Mouse (Mus musculus): ENCODE results near the gene Clpp. TPM values are rescaled to one million over a fixed set of nuclear protein-coding genes. Genes with fewer than 3 reads are reported as not detected.

Gene Clpp
- polyA plus RNA-seq, 1 experiment from 2014 or later, result 180 TPM

DNA sequence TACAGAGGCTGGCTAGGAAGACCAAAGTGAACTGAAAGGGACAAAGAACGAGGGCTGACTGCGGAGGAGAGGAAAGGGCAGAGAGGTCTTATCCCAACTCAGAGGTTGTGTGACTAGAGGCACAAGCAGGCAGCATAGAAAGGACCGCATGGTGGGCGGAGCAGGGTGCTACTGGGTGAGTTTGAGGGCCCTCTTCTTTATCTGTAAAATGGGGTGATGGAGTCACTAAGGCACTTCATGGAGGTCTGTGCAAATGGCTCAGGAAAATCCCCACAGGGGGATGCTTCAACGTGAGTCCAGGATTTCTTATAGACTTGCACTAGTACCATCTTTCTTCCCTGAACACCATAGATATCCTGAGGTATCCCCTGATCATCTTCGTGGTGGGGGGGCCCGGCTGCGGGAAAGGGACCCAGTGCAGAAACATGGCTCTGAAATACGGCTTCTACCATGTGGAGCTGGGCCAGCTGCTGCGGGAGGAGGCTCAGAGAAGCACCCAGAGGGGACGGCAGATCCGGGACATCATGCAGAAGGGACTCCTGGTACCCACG, 22.2 kb downstream of the Clpp start:
- H3K9ac ChIP-seq, result peak overlapping the region; percentile 69; the same call in 1 of the 2 replicates
- 74% methylated on average over 13 of the region's 13 CpGs for WGBS
- no peaks in the 10 kb centered on the region for H3K27me3 ChIP-seq (replicated peaks)
- peak overlapping the region; percentile 59 for H3K4me3 ChIP-seq
- H3K9me3 ChIP-seq, result no peaks in the 10 kb centered on the region
- H3K4me2 ChIP-seq, result peak overlapping the region; percentile 64
- peak overlapping the region; percentile 92 for H3K27ac ChIP-seq
- H3K36me3 ChIP-seq (replicated peaks), result peaks cover 7% of the 10 kb centered on the region
- ATAC-seq (replicated peaks), result peak; percentile 1; the same call in 1 of the 2 replicates
- H3K4me1 ChIP-seq, result peaks cover 23% of the 10 kb centered on the region

DNA sequence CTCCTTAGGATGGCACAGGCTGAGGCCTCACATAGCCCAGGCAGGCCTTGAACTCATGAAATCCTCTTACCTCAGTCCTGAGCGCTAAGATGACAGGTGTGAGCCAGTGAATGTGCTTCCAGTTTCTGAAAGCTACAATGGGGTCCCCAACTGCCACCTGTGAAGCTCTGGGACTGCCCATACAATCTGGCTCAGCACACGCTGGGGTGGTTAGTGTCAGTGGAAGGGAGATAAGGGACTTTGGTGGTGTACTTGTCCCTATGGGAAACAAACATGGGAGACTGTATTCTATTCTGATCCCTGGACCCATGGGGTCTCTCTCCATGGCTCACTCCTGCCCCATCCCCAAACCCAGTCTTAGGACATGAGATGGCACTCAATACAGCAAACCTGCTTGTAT, 29.6 kb downstream of the Clpp start:
- Histone ChIP-seq H3K4me1 (no peaks in the 10 kb centered on the region), H3K27ac (no peak overlapping the region), H3K4me3 (no peak overlapping the region), H3K27me3 (replicated peaks) (no peaks in the 10 kb centered on the region), H3K9me3 (no peaks in the 10 kb centered on the region), H3K9ac (no peak overlapping the region), H3K4me2 (no peak overlapping the region), H3K36me3 (replicated peaks) (peaks cover 33% of the 10 kb centered on the region)
- ATAC-seq (replicated peaks), result no peak
- 71% methylated on average over 2 of the region's 2 CpGs for WGBS

DNA sequence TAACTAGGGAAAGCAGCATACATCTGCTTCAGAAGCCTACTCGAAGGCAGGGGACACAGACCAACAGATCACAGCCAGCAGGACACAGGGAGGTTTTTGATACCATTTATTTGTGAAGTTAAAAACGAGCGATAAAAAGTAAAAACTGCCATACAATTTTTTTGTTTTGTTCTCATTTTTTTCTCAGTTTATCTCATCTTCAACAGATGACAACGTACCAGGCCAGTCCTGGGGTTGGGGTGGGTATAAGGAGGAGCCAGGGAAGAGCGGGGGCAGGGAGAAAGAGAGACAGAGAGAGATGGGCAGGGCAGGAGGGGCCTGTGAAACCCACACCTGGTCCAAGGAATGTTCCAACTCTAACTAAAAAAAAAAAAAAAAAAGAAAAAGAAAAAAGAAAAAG, 30.9 kb downstream of the Clpp start:
- Histone ChIP-seq H3K9me3 (no peaks in the 10 kb centered on the region), H3K4me1 (no peaks in the 10 kb centered on the region), H3K4me3 (no peak overlapping the region), H3K27ac (no peak overlapping the region), H3K36me3 (replicated peaks) (peaks cover 45% of the 10 kb centered on the region), H3K9ac (no peak overlapping the region), H3K27me3 (replicated peaks) (no peaks in the 10 kb centered on the region), H3K4me2 (no peak overlapping the region)
- 89% methylated on average over 5 of the region's 5 CpGs for WGBS
- ATAC-seq (replicated peaks), result no peak

DNA sequence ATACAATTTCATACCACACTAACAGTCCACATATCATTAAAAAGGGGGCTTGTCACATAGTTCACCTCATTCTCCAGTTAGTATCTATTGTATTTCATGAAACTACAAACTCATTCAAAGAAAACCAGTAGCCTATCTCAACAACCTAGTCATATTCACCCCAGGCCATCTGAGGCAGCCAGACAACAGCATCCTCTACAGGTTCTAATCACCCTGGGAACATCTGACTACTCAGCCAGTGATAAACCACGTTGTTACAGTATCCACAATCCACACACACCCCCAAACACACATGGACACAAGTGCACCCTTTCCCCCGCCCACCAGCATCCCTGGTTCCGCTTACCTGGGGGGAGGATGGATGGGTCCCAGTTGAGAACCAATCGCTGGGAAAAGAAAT, 37.4 kb downstream of the Clpp start:
- Histone ChIP-seq H3K36me3 (replicated peaks) (peaks cover 55% of the 10 kb centered on the region), H3K4me2 (no peak overlapping the region), H3K27ac (no peak overlapping the region), H3K4me3 (no peak overlapping the region), H3K27me3 (replicated peaks) (no peaks in the 10 kb centered on the region), H3K9me3 (no peaks in the 10 kb centered on the region), H3K9ac (no peak overlapping the region), H3K4me1 (peaks cover 17% of the 10 kb centered on the region)
- no peak for ATAC-seq (replicated peaks)
- WGBS, result 90% methylated on average over 4 of the region's 4 CpGs

DNA sequence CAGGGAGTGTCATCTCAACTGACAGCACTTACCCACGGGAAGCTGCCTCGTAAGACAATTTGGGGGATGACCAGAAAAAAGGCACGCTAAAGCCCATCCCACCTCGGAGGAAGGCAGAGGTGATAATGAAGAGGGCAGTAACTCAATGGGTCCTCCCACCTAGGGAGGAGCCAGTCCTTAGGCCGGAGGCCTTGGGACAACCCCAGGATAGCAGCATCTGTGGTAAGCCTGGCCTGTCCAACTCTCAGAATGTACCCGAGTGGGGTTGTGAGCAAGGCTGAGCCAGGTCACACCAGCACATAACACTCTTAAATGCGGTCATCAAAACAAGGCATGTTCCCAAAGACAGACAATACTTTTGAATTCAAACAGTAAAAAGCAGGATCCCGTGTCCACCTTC, 39.6 kb downstream of the Clpp start:
- Histone ChIP-seq H3K36me3 (replicated peaks) (peaks cover 32% of the 10 kb centered on the region; the same call in 1 of the 2 replicates), H3K27ac (no peak overlapping the region), H3K4me2 (peak overlapping the region; percentile 69), H3K9me3 (no peaks in the 10 kb centered on the region), H3K4me3 (peak overlapping the region; percentile 88), H3K9ac (peak overlapping the region; percentile 98), H3K27me3 (replicated peaks) (no peaks in the 10 kb centered on the region), H3K4me1 (peaks cover 17% of the 10 kb centered on the region)
- no peak for ATAC-seq (replicated peaks)
- 46% methylated on average over 8 of the region's 8 CpGs for WGBS

DNA sequence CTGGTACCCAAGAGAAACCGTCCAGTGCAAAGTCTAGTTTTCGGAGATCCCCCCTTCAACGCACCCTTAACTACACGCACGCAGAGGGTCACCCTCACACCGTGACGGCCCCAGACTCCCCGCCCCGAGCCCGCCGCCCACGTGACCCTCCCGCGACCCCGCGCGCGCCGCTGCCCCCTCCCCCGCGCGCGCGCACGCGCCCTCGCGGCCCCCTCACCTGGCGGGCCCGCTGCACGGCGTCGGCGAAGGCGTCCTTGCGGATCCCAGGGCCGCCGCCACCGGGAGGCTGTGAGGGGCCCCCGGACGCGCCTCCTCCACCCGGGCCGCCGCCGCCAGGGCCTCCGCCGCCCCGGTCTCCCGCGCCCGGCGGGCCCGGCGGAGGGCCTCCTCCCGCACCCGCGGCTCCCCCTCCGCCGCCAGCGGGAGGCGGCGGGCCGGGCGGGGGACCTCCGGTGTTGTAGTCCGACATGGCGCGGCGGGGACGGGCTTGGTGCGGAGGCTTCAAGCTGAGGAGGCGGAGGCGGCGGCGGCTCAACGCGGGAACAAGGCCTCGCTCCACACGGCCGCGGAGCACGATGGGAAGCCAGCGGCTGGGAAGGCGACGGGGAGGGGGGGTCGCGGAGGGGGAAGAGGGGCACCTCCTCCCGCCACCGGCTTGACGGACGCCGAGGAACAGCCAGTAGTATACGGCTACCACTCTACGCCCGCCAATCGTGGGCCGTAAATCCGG, 41.0 kb downstream of the Clpp start, which contains the start of gene Khsrp:
Khsrp (minus strand) TSS at position 592 of the 730 bp plus-strand sequence.
- H3K9ac ChIP-seq, result peak within 1 kb of the TSS; percentile 98
- no peaks in the 10 kb centered on the region for H3K9me3 ChIP-seq
- under 1% methylated on average over 65 of the region's 99 CpGs for whole genome bisulfite sequencing
- H3K4me3 ChIP-seq, result peak within 1 kb of the TSS; percentile 88
- H3K4me2 ChIP-seq, result peak within 1 kb of the TSS; percentile 69
- H3K4me1 ChIP-seq, result peaks cover 17% of the 10 kb centered on the region
- H3K27ac ChIP-seq, result peak within 1 kb of the TSS; percentile 93
- no peak; the same call in 1 of the 2 replicates for ATAC-seq (replicated peaks)
- peaks cover 21% of the 10 kb centered on the region; the same call in 1 of the 2 replicates for H3K36me3 ChIP-seq (replicated peaks)
- no peaks in the 10 kb centered on the region for H3K27me3 ChIP-seq (replicated peaks)

DNA sequence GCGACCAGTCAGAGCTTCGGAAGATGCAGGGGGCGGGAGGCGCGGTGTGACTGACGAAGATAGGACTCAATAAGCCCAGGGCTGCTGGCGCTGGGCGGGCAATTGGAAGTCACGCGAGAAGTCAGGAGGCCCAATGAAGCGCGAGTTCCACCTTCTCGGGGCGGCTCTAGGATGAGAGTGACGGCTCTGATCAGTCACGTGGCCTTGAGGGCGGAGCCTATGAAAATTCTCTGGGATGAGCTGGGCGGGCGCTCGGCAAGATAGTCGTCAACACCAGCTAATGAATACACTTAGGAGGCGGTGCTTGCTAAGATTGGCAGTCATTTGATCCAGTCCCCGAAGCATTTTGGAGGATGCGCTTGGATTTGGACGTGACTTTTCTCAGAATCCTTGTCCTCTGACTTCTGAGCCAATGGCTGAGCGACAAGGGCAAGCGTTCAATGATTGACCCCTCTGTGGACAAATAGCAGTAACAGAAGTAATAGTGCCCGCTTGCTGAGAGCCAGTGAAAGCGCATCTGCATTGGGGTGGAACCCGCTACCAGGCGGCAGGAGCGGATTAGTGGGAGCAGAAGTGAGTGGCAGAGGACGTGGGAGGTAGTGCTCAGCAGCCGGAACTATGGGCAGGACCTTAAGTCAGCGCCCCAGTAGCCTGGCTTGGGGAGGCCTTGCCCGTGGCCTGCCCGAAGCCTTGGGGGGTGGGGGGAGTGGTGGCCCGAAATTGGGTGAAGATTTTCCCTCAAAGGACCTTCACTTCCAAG, 41.7 kb downstream of the Clpp start:
- Histone ChIP-seq H3K36me3 (replicated peaks) (peaks cover 14% of the 10 kb centered on the region; the same call in 1 of the 2 replicates), H3K27me3 (replicated peaks) (no peaks in the 10 kb centered on the region), H3K4me1 (peaks cover 17% of the 10 kb centered on the region), H3K27ac (peak overlapping the region; percentile 82), H3K4me2 (peak overlapping the region; percentile 49), H3K9ac (peak overlapping the region; percentile 4), H3K4me3 (peak overlapping the region; percentile 36), H3K9me3 (no peaks in the 10 kb centered on the region)
- ATAC-seq (replicated peaks), result peak; percentile 96
- under 1% methylated on average over 38 of the region's 38 CpGs for WGBS

DNA sequence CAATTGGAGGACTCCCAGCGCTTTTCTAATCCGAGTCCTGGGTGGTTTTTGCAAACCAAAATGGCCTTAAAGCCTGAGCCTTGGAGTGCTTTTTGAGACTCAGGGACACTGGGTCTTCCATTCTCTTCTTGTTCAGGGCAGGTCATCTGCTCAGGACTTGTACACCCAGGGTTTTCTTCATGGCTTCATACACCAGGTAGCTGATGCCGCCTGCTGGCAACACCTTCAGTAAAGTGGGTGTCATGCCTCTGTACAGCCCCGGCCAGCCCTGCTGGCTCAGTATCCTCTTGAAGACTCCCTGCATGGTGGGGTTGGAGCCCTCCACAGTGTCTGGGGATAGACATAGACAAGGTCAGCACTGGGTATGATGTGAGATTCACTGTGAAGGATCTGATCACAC, 42.7 kb downstream of the Clpp start:
- Histone ChIP-seq H3K9ac (no peak overlapping the region), H3K27ac (no peak overlapping the region), H3K9me3 (no peaks in the 10 kb centered on the region), H3K36me3 (replicated peaks) (0 out of 2 replicates have a peak, but pooled peaks cover 4% of the 10 kb centered on the region), H3K4me3 (peak overlapping the region; percentile 36; the same call in 1 of the 2 replicates), H3K4me1 (peaks cover 17% of the 10 kb centered on the region), H3K27me3 (replicated peaks) (no peaks in the 10 kb centered on the region), H3K4me2 (no peak overlapping the region)
- ATAC-seq (replicated peaks), result no peak
- WGBS, result 85% methylated on average over 4 of the region's 4 CpGs

DNA sequence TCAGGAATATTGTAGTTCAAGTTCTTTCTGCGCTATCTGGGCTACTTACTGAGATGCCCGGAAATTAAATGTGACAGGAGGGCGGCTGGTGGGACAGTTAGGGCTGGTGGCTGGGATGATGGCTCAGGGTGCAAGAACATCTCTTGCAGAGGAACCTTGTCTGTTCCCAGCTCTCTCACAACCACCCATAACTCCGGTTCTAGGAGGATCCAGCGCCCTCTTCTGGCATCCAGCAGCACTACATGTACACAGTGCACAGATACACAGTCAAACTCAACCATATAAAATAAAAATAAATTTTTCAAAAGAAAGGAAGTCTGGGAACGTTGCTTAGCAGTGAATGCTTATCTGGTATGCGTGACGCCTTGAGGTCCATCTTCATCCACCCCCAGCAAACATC, 48.9 kb downstream of the Clpp start:
- WGBS, result 44% methylated on average over 8 of the region's 8 CpGs
- H3K9ac ChIP-seq, result no peak overlapping the region
- H3K27ac ChIP-seq, result no peak overlapping the region
- ATAC-seq (replicated peaks), result no peak
- no peak overlapping the region for H3K4me2 ChIP-seq
- no peaks in the 10 kb centered on the region for H3K4me1 ChIP-seq
- no peak overlapping the region for H3K4me3 ChIP-seq
- H3K36me3 ChIP-seq (replicated peaks), result no peaks in the 10 kb centered on the region
- no peaks in the 10 kb centered on the region for H3K9me3 ChIP-seq
- H3K27me3 ChIP-seq (replicated peaks), result no peaks in the 10 kb centered on the region

DNA sequence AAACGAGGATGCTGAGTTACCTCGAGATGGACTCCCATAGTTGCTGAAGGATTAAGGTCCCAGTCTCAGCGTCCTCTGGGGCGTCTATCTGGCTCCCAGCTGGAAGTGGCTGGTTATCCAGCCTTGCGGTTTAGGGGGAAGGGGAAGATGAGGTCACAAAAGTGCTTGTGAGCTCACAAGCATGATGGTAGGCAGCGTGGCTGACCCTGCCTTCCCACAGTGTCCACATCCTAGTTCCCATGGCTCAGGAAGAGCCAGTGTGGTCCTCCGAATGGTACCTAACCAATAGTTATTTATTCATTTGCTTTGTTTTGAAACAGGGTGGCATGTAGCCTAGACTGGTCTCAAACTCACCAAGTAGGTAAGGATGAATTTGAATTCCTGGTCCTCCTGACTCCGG, 51.4 kb downstream of the Clpp start, which contains the start of gene Slc25a41:
Slc25a41 (minus strand) TSS at position 101 of the 400 bp plus-strand sequence.
- no peak within 1 kb of the TSS for H3K4me2 ChIP-seq
- H3K27ac ChIP-seq, result no peak within 1 kb of the TSS
- H3K9ac ChIP-seq, result no peak within 1 kb of the TSS
- H3K36me3 ChIP-seq (replicated peaks), result 0 out of 2 replicates have a peak, but pooled peaks cover 8% of the 10 kb centered on the region
- no peaks in the 10 kb centered on the region for H3K9me3 ChIP-seq
- ATAC-seq (replicated peaks), result no peak
- no peaks in the 10 kb centered on the region for H3K27me3 ChIP-seq (replicated peaks)
- WGBS, result 69% methylated on average over 8 of the region's 8 CpGs
- no peaks in the 10 kb centered on the region for H3K4me1 ChIP-seq
- H3K4me3 ChIP-seq, result no peak within 1 kb of the TSS
